Mouse (Mus musculus): ENCODE measurements at regions not wholly inside any gene's neighbourhood (a gene's known extent, or its start where the extent isn't known, plus 50 kb on each side); places are given as distances from the start of the nearest gene placed in this dataset.

- Histone ChIP-seq H3K36me3 (no peaks in the 10 kb centered on the region), H3K4me3 (no peak overlapping the region), H3K4me1 (peaks cover 14% of the 10 kb centered on the region), H3K9me3 (replicated peaks) (no peaks in the 10 kb centered on the region), H3K27me3 (ENCODE audit: low read depth, poor library complexity, severe bottlenecking) (no peaks in the 10 kb centered on the region), H3K27ac (replicated peaks) (no peak overlapping the region)
- 85% methylated on average over 2 of the region's 2 CpGs for WGBS
- no peak for DNase-seq (ENCODE audit: low spot score)
Observed at GRCm38 (mm10) chr14:9284976-9285605, 619.1 kb upstream of the 4930452B06Rik start.

GRCm38 (mm10) chr14:9267282-9268091, 601.4 kb upstream of the 4930452B06Rik start:
- H3K4me1 ChIP-seq: no peaks in the 10 kb centered on the region; the same call in 1 of the 2 replicates
- 83% methylated on average over 14 of the region's 14 CpGs for WGBS
- no peaks in the 10 kb centered on the region for H3K27me3 ChIP-seq (ENCODE audit: low read depth, poor library complexity, severe bottlenecking)
- H3K9me3 ChIP-seq (replicated peaks): no peaks in the 10 kb centered on the region
- no peaks in the 10 kb centered on the region for H3K36me3 ChIP-seq
- H3K4me3 ChIP-seq: no peak overlapping the region
- no peak overlapping the region for H3K27ac ChIP-seq (replicated peaks)
- DNase-seq (ENCODE audit: low spot score): no peak

GRCm38 (mm10) chr14:9252017-9252416, 586.0 kb upstream of the 4930452B06Rik start:
- H3K36me3 ChIP-seq: no peaks in the 10 kb centered on the region
- no peak overlapping the region for H3K27ac ChIP-seq (replicated peaks)
- 86% methylated on average over 1 of the region's 1 CpGs for WGBS
- H3K9me3 ChIP-seq (replicated peaks): no peaks in the 10 kb centered on the region
- H3K27me3 ChIP-seq (ENCODE audit: low read depth, poor library complexity, severe bottlenecking): no peaks in the 10 kb centered on the region
- H3K4me1 ChIP-seq: no peaks in the 10 kb centered on the region
- no peak overlapping the region for H3K4me3 ChIP-seq
- no peak for DNase-seq (ENCODE audit: low spot score)

DNA sequence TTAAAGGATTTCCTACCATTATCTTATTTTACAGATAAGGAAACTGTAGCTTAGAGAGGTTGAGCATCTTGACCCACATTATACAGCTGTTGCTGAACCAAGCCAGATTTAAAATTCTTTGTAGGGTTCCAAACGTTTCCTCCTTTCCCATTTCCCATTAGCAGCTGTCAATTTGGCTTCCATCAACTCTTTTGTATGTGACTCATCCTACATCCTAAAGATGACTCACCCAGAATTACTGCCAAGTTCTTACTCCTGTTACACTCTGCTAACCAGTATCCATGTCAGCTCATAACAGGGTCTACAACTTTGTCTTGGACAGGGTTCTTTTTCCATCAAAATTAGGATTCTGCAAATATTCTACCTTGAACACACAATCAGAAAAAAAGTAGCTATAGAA, 579.2 kb upstream of the 4930452B06Rik start:
- DNase-seq (ENCODE audit: low spot score): no peak
- Histone ChIP-seq H3K4me1 (no peaks in the 10 kb centered on the region), H3K36me3 (no peaks in the 10 kb centered on the region), H3K9me3 (replicated peaks) (no peaks in the 10 kb centered on the region), H3K27ac (replicated peaks) (no peak overlapping the region), H3K27me3 (ENCODE audit: low read depth, poor library complexity, severe bottlenecking) (no peaks in the 10 kb centered on the region), H3K4me3 (no peak overlapping the region)
- 68% methylated on average over 1 of the region's 1 CpGs for WGBS

- H3K4me1 ChIP-seq: no peaks in the 10 kb centered on the region
- DNase-seq (ENCODE audit: low spot score): no peak
- H3K36me3 ChIP-seq: no peaks in the 10 kb centered on the region
- H3K4me3 ChIP-seq: no peak overlapping the region
- no peaks in the 10 kb centered on the region for H3K9me3 ChIP-seq (replicated peaks)
- no peaks in the 10 kb centered on the region for H3K27me3 ChIP-seq (ENCODE audit: low read depth, poor library complexity, severe bottlenecking)
- no peak overlapping the region for H3K27ac ChIP-seq (replicated peaks)
Observed at GRCm38 (mm10) chr14:9243336-9243735, 577.3 kb upstream of the 4930452B06Rik start.

GRCm38 (mm10) chr14:9242118-9242517, 576.1 kb upstream of the 4930452B06Rik start:
- no peak for DNase-seq (ENCODE audit: low spot score)
- no peaks in the 10 kb centered on the region for H3K27me3 ChIP-seq (ENCODE audit: low read depth, poor library complexity, severe bottlenecking)
- H3K9me3 ChIP-seq (replicated peaks): no peaks in the 10 kb centered on the region
- WGBS: 38% methylated on average over 2 of the region's 2 CpGs
- no peak overlapping the region for H3K4me3 ChIP-seq
- H3K36me3 ChIP-seq: no peaks in the 10 kb centered on the region
- no peak overlapping the region for H3K27ac ChIP-seq (replicated peaks)
- H3K4me1 ChIP-seq: no peaks in the 10 kb centered on the region

- Histone ChIP-seq H3K27ac (replicated peaks) (no peak overlapping the region), H3K9me3 (replicated peaks) (no peaks in the 10 kb centered on the region), H3K4me1 (no peaks in the 10 kb centered on the region), H3K27me3 (ENCODE audit: low read depth, poor library complexity, severe bottlenecking) (no peaks in the 10 kb centered on the region), H3K4me3 (no peak overlapping the region), H3K36me3 (no peaks in the 10 kb centered on the region)
- 93% methylated on average over 6 of the region's 6 CpGs for WGBS
- DNase-seq (ENCODE audit: low spot score): no peak
Observed at GRCm38 (mm10) chr14:9227670-9228069, 561.6 kb upstream of the 4930452B06Rik start.

DNA sequence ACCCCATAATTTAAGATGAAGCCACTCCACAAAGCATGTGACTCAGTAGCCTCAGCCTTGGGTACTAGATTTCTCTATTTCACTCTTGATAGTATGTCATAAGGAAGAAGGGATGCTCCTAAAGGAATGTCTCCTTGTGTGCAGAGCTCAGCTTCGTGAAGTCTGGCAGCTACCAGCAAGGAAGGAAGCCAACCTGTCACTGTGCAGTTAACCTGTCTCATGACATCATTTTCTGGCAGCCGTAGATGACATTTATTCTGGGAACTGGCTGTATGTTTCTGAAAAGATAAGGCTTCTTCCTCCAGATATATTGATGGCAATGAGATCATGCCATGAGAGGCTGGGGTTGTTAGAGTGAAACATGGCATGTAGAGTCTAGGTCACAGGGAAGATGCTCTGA, 534.2 kb upstream of the 4930452B06Rik start:
- Histone ChIP-seq H3K27ac (replicated peaks) (no peak overlapping the region), H3K27me3 (ENCODE audit: low read depth, poor library complexity, severe bottlenecking) (no peaks in the 10 kb centered on the region), H3K36me3 (no peaks in the 10 kb centered on the region), H3K4me1 (no peaks in the 10 kb centered on the region), H3K4me3 (no peak overlapping the region), H3K9me3 (replicated peaks) (no peaks in the 10 kb centered on the region)
- DNase-seq (ENCODE audit: low spot score): no peak
- WGBS: 88% methylated on average over 2 of the region's 2 CpGs

DNA sequence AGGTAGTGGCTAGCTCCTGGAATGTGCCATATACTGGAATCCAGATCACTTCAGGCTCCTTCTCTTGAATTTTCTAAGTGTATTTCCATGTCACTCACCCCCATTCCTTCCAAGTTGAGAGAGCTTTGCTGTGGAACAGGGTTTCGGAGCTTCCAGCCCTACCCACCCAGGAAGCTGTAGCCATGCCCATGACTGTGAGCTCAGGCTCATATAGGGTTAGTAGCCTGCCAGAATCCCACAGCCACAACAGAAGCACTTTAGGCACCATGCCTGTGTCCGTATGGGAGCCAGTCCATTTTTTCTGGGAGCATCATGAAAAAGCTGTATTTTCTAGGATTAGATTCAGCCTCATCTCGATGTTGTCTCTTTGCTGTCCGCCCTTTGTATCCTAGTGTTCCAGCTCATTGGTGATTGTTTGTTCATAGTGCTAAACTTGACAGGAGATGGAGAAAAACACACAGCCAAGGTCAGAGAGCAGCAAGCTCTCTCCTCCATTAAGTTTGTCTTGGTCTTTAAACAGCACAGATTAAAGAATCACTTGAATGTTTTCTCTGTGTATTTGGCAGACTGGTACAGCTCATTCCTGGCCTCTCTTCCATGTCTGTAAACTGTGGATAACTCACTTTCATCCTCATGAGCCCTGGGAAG, 526.2 kb upstream of the 4930452B06Rik start:
- 79% methylated on average over 4 of the region's 4 CpGs for WGBS
- Histone ChIP-seq H3K27me3 (ENCODE audit: low read depth, poor library complexity, severe bottlenecking) (no peaks in the 10 kb centered on the region), H3K4me3 (no peak overlapping the region), H3K27ac (replicated peaks) (no peak overlapping the region), H3K4me1 (no peaks in the 10 kb centered on the region), H3K36me3 (no peaks in the 10 kb centered on the region), H3K9me3 (replicated peaks) (no peaks in the 10 kb centered on the region)
- no peak for DNase-seq (ENCODE audit: low spot score)

- DNase-seq (ENCODE audit: low spot score): no peak
- H3K4me3 ChIP-seq: no peak overlapping the region
- H3K4me1 ChIP-seq: no peaks in the 10 kb centered on the region
- WGBS: 71% methylated on average over 3 of the region's 3 CpGs
- H3K27me3 ChIP-seq (ENCODE audit: low read depth, poor library complexity, severe bottlenecking): no peaks in the 10 kb centered on the region
- no peaks in the 10 kb centered on the region for H3K9me3 ChIP-seq (replicated peaks)
- H3K27ac ChIP-seq (replicated peaks): no peak overlapping the region
- H3K36me3 ChIP-seq: no peaks in the 10 kb centered on the region
Observed at GRCm38 (mm10) chr14:9191664-9192063, 525.6 kb upstream of the 4930452B06Rik start.

DNA sequence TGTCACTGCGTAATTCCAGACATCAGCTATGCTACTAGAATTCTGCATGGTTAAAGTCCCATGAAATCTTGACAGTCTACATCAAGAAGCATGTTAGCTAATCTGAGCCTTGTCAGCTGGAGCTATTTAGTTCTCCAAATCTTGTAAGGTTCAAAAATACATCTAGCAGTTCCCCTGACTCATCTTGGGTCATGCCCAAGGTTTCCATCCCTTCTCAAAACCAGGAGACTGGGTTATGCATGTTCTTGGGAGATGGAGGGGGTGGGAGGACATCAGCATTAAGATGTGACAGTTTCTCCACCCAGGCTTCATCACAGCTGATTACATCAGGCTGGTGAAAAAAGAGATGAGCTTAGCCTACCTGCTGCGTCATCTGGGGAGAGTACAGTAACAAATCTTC, 495.3 kb upstream of the 4930452B06Rik start:
- WGBS: 83% methylated on average over 2 of the region's 2 CpGs
- Histone ChIP-seq H3K4me3 (no peak overlapping the region), H3K9me3 (replicated peaks) (no peaks in the 10 kb centered on the region), H3K27ac (replicated peaks) (no peak overlapping the region), H3K4me1 (no peaks in the 10 kb centered on the region), H3K27me3 (ENCODE audit: low read depth, poor library complexity, severe bottlenecking) (no peaks in the 10 kb centered on the region), H3K36me3 (no peaks in the 10 kb centered on the region)
- no peak for DNase-seq (ENCODE audit: low spot score)

DNA sequence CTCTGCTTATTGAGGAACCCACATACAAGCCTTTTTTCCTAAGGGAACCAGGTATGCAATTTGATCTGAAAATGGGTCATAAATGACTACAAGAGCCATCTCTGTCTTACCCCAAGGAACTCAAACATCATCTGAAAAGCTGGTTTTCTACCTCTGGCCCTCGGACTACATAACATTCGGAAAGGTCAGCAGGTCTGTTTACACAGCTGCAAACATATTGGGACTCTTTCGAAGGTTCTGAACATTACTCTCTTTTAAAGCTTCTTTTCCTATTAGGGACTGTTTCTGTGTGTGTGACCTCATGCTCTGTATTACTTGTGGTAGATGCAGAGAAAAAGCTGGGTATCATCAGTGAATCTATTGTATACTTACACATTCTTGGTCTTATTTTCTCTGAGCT, 491.9 kb upstream of the 4930452B06Rik start:
- H3K27me3 ChIP-seq (ENCODE audit: low read depth, poor library complexity, severe bottlenecking): no peaks in the 10 kb centered on the region
- 75% methylated on average over 3 of the region's 3 CpGs for WGBS
- H3K4me1 ChIP-seq: no peaks in the 10 kb centered on the region
- no peak for DNase-seq (ENCODE audit: low spot score)
- H3K9me3 ChIP-seq (replicated peaks): no peaks in the 10 kb centered on the region
- no peaks in the 10 kb centered on the region for H3K36me3 ChIP-seq
- no peak overlapping the region for H3K4me3 ChIP-seq
- no peak overlapping the region for H3K27ac ChIP-seq (replicated peaks)

- no peaks in the 10 kb centered on the region for H3K9me3 ChIP-seq (replicated peaks)
- WGBS: 47% methylated on average over 1 of the region's 1 CpGs
- no peak overlapping the region for H3K27ac ChIP-seq (replicated peaks)
- no peaks in the 10 kb centered on the region for H3K4me1 ChIP-seq
- no peak for DNase-seq (ENCODE audit: low spot score)
- no peak overlapping the region for H3K4me3 ChIP-seq
- no peaks in the 10 kb centered on the region for H3K36me3 ChIP-seq
- H3K27me3 ChIP-seq (ENCODE audit: low read depth, poor library complexity, severe bottlenecking): no peaks in the 10 kb centered on the region
Observed at GRCm38 (mm10) chr14:9150841-9151240, 484.8 kb upstream of the 4930452B06Rik start.
